Mouse (Mus musculus): Measurements from ENCODE around the gene Ugt1a8.

Gene Ugt1a8

GRCm38 (mm10) chr1:88262961-88263360, 175.3 kb downstream of the Ugt1a8 start:
- DNase-seq: no peak

DNA sequence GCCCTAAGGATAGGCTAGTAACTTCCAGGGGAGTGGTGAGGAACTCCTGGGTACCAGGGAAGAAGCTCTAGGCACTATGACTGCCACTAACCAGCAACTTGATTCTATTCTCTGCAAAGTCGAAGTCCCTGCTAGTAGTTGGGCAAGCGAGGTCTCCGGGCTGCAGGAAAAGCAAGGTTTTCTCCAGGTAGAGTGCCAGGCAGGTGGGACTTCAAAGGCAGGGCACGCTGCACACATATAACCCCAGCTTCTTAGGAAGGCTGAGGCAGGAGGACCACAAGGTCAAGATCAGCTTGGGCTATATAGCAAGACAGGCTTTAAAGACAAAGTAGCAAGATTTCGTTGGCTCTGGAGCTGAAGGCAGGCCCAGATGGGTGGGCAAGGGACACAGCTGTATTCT, 176.2 kb downstream of the Ugt1a8 start:
- DNase-seq: no peak

DNA sequence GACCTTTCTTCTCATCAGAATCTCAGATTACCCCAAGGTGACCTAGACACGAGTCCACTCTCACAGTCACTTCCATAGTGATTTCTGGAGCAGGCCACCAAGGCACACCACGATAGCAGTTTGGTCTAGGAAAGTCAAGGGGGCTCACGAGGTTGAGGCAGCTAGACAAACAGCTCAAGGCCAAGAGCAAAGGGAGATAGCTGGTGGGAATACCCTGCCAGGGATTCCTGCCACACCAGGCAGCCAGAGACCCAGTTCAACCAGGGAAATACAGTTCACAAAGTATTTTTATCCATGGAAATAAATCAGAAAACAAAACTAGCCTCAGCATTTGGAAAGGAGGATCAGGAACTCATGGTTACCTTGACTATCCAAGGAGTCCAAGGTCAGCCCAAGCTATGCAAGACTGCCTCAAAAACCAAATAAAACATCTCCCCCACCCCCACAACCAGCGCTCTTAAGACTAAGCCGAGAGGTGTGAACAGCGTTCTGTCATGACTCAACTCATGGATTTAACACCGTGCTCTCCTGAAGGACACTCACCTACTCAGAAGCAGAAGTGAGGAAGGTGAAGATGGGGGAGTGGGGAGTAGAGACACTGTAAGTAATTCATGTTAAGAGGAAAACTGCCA, 176.7 kb downstream of the Ugt1a8 start:
- no peak for DNase-seq

DNA sequence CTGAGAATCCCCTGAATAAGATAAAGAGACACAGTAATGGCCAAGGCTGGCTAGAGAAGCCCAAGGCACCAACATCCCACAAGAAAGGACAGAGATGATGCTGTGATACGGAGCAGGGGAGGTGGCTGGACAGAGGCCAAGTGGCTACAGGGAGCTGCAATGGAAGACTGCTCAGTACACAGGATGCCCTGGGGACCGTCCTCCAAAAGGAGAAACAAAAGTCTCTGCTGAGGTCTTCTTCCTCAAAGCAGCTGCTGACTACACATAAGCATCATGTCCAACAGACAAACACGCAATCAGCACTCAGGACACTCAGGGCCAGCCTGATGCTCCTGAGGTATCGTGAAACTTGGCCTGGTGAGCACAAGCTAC, 177.2 kb downstream of the Ugt1a8 start:
- no peak for DNase-seq

GRCm38 (mm10) chr1:88266123-88266522, 178.5 kb downstream of the Ugt1a8 start:
- DNase-seq: no peak

DNA sequence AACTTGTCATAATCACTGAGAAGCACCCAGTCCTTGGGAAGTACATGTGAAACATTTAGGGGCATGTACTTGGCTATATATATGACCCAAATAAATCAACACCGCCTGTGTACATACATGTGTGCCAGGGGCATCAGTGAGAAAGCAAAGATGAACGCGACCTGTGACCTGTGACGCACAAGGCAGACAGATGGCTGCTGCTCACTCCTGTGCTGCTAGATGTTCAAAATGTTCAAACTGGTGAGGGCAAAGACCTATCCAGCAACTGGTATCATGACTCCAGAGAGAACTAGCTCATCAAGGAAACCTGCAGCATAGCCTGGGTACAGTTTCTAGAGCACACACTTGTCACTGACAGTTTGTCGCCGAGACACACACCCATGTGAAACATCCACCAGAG, 179.9 kb downstream of the Ugt1a8 start:
- DNase-seq: no peak

DNA sequence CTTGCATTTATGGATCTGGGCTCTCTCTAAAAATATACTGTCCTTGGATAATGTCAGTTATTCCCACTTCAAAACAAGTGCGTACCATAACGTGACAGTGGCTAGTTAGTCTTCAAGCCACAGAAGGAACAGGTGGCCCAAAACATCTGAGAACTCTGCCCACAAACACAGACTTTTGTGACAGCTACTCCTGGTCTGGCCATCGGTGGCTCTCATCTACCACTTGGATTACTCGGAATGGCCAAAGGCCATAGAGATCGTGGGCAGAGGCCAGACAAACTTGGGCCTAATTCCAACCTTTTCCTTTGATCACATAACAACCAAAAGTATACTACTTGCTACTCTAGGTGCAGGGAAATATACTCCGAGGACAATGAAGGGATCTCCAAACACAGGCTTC, 180.5 kb downstream of the Ugt1a8 start:
- DNase-seq: no peak
